Mouse (Mus musculus): ENCODE measurements at regions not wholly inside any gene's neighbourhood (a gene's known extent, or its start where the extent isn't known, plus 50 kb on each side); places are given as distances from the start of the nearest gene placed in this dataset.

GRCm38 (mm10) chr3:105376346-105376745, 75.8 kb upstream of the Kcnd3 start:
- TF ChIP-seq CTCF (IDR thresholded peaks at IDR 0.05; ENCODE audit: low read depth) (no peak), EP300 (IDR thresholded peaks at IDR 0.05; ENCODE audit: low read depth) (no peak)

Measured in heart, postnatal 0 days (tissue).